Mouse (Mus musculus) inflammation-experienced regulatory T-cells, adult 16 weeks (primary cell): ENCODE measurements around the gene Ppip5k1. TPM values are rescaled to one million over a fixed set of nuclear protein-coding genes. Genes with fewer than 3 reads are reported as not detected.

ENCODE experiments used
- polyA plus RNA-seq: library from polyadenylated mRNA; unstranded; fragments of 100-300 nt; shearing (Covaris generic); gene quantifications from one replicate; pipeline ENCODE4 v1.2.1, GENCODE M21; 2017

Ppip5k1 gene
- 17.5 TPM for polyA plus RNA-seq

GRCm38 (mm10) chr2:121354820-121355592 lies at the start of gene Ppip5k1:
TSS of gene Ppip5k1 (minus strand) at chr2:121355396.

GRCm38 (mm10) chr2:121386961-121387575 lies 31.9 kb upstream of the Ppip5k1 start, which contains the start of gene Strc:
TSS of gene Strc (minus strand) at chr2:121387168.

GRCm38 (mm10) chr2:121357494-121357893 lies 2.3 kb upstream of the Ppip5k1 start, which contains the start of gene Ckmt1:
TSS of gene Ckmt1 (plus strand) at chr2:121357714.

GRCm38 (mm10) chr2:121288901-121289729 lies 66.1 kb downstream of the Ppip5k1 start, which contains the start of gene Map1a:
TSS of gene Map1a (plus strand) at chr2:121289600.

GRCm38 (mm10) chr2:121271236-121271927 lies 83.8 kb downstream of the Ppip5k1 start, which contains the start of gene Trp53bp1:
TSS of gene Trp53bp1 (minus strand) at chr2:121271407.

Other genes starting within 250 kb of the Ppip5k1 start
- gene Tgm7, start 245.6 kb downstream of the Ppip5k1 start, polyA plus RNA-seq: not detected
- 20.7 TPM for gene Adal, start 215.0 kb downstream of the Ppip5k1 start, polyA plus RNA-seq
- gene Lcmt2, start 214.7 kb downstream of the Ppip5k1 start, polyA plus RNA-seq: 15.6 TPM
- gene Tubgcp4, start 184.7 kb downstream of the Ppip5k1 start, polyA plus RNA-seq: 117 TPM
- gene Zscan29, start 184.3 kb downstream of the Ppip5k1 start, polyA plus RNA-seq: 64.1 TPM
- 82.8 TPM for gene Trp53bp1, start 84.0 kb downstream of the Ppip5k1 start, polyA plus RNA-seq
- gene Map1a, start 65.8 kb downstream of the Ppip5k1 start, polyA plus RNA-seq: 0.05 TPM
- not detected for gene Ckmt1, start 2.3 kb upstream of the Ppip5k1 start, polyA plus RNA-seq
- gene Strc, start 31.8 kb upstream of the Ppip5k1 start, polyA plus RNA-seq: 0.11 TPM
- 689 TPM for gene Pdia3, start 58.4 kb upstream of the Ppip5k1 start, polyA plus RNA-seq
- 1.8 TPM for gene Catsper2, start 58.4 kb upstream of the Ppip5k1 start, polyA plus RNA-seq
- gene Ell3, start 88.9 kb upstream of the Ppip5k1 start, polyA plus RNA-seq: 0.74 TPM
- 500 TPM for gene Serf2, start 93.8 kb upstream of the Ppip5k1 start, polyA plus RNA-seq
- gene Hypk, start 97.9 kb upstream of the Ppip5k1 start, polyA plus RNA-seq: 154 TPM
- gene Serinc4, start 101.4 kb upstream of the Ppip5k1 start, polyA plus RNA-seq: 0.15 TPM
- gene Mfap1b, start 118.7 kb upstream of the Ppip5k1 start, polyA plus RNA-seq: 121 TPM
- gene Mfap1a, start 151.3 kb upstream of the Ppip5k1 start, polyA plus RNA-seq: 42.8 TPM
- gene Wdr76, start 151.3 kb upstream of the Ppip5k1 start, polyA plus RNA-seq: 7.5 TPM